Mouse (Mus musculus) thymus, adult 2 months (tissue): ENCODE results near the gene Trpm8.

Source experiments
- CTCF ChIP-seq: fragments of 200-500 bp; IDR thresholded peaks from 2 replicates; pipeline ENCODE4 v1.5.1; 2012; ENCODE audit warnings: mild to moderate bottlenecking, control low read depth, low read length, moderate library complexity, borderline replicate concordance; ENCODE audit not compliant: control insufficient read depth, poor library complexity, insufficient read depth; ENCODE audit errors: extremely low read depth
- POLR2A ChIP-seq: fragments of 200-500 bp; IDR thresholded peaks from 2 replicates; pipeline ENCODE4 v1.6.1; 2012; ENCODE audit warnings: mild to moderate bottlenecking, low read length, control low read depth, moderate library complexity; ENCODE audit not compliant: control insufficient read depth, poor library complexity, insufficient read depth; ENCODE audit errors: extremely low read depth

GRCm38 (mm10) chr1:88231803-88232499 is 45.5 kb upstream of the Trpm8 start:
- TF ChIP-seq CTCF (no peak), POLR2A (no peak)
